Mouse (Mus musculus) neural tube, embryonic 14.5 days (tissue): Measurements from ENCODE around the gene Cyp2b10. TPM values are rescaled to one million over a fixed set of nuclear protein-coding genes. Genes with fewer than 3 reads are reported as not detected.

Source experiments
- ATAC-seq: fragments of 200-750 bp; cut with Nextera tagmentation; 2 replicates; pipeline ENCODE4 v1.8.0; 2017; ENCODE audit warnings: low read depth, mild to moderate bottlenecking, moderate TSS enrichment, moderate library complexity
- H3K27ac ChIP-seq: fragments of 300-500 bp; sonication (generic); 2 replicates; pipeline ENCODE4 v1.5.1; 2014; ENCODE audit warnings: low read depth, mild to moderate bottlenecking, control low read depth, low read length, moderate library complexity, mixed read lengths
- H3K27me3 ChIP-seq: fragments of 300-500 bp; sonication (generic); 2 replicates; pipeline ENCODE4 v1.6.1; 2014; ENCODE audit warnings: low read length; ENCODE audit not compliant: control insufficient read depth, insufficient read depth
- H3K36me3 ChIP-seq: fragments of 300-500 bp; sonication (generic); 2 replicates; pipeline ENCODE4 v1.6.1; 2014; ENCODE audit warnings: low read length, mixed read lengths; ENCODE audit not compliant: control insufficient read depth, insufficient read depth
- H3K4me1 ChIP-seq: fragments of 300-500 bp; sonication (generic); 2 replicates; pipeline ENCODE4 v1.6.1; 2014; ENCODE audit warnings: low read length; ENCODE audit not compliant: control insufficient read depth, insufficient read depth
- H3K4me2 ChIP-seq: fragments of 300-500 bp; sonication (generic); 2 replicates; pipeline ENCODE4 v1.6.1; 2014; ENCODE audit warnings: mild to moderate bottlenecking, low read depth, low read length, control low read depth
- H3K4me3 ChIP-seq: fragments of 300-500 bp; sonication (generic); 2 replicates; pipeline ENCODE4 v1.5.1; 2014; ENCODE audit warnings: low read depth, low read length, control low read depth, mixed read lengths
- H3K9ac ChIP-seq: fragments of 300-500 bp; sonication (generic); replicated peaks from 2 replicates; pipeline ENCODE4 v1.6.1; 2014; ENCODE audit warnings: low read depth, mild to moderate bottlenecking, control low read depth, low read length, mixed read lengths
- H3K9me3 ChIP-seq: fragments of 300-500 bp; sonication (generic); 2 replicates; pipeline ENCODE4 v1.6.1; 2016; ENCODE audit warnings: low read length; ENCODE audit not compliant: control insufficient read depth
- WGBS: fragments of 180-500 bp; shearing (Covaris S2); extraction: QIAGEN DNeasy Blood & Tissue Kit; methylation state at CpG from one replicate; pipeline ENCODE4 v1.1.7; 2014; 5-methylcytosine and 5-hydroxymethylcytosine counted together
- polyA plus RNA-seq: library from polyadenylated mRNA; unstranded; fragments of >200 nt; fragmentation: Nextera tagmentation; extraction: Ambion mirVana; gene quantifications from 2 replicates; pipeline ENCODE4 v1.2.1, GENCODE M21; 2014

Cyp2b10 gene
- polyA plus RNA-seq = not detected in 2 replicates

- H3K4me3 ChIP-seq = no peak within 1 kb of the TSS
- H3K36me3 ChIP-seq = no peaks in the 10 kb centered on the region
- H3K27me3 ChIP-seq = no peaks in the 10 kb centered on the region
- no peaks in the 10 kb centered on the region for H3K4me1 ChIP-seq
- H3K4me2 ChIP-seq = no peak within 1 kb of the TSS
- 81% methylated on average over 6 of the region's 6 CpGs for WGBS
- H3K9ac ChIP-seq = no peak within 1 kb of the TSS
- no peak for ATAC-seq
- no peak within 1 kb of the TSS for H3K27ac ChIP-seq
- H3K9me3 ChIP-seq = no peaks in the 10 kb centered on the region; the same call in 1 of the 2 replicates
Measured at GRCm38 (mm10) chr7:25897411-25897810, at the start of gene Cyp2b10. TSS of gene Cyp2b10 (plus strand) at chr7:25897620.

- WGBS = 11% methylated on average over 13 of the region's 13 CpGs
- H3K27ac ChIP-seq = no peak overlapping the region
- peak; percentile 90 for ATAC-seq
Measured at GRCm38 (mm10) chr7:25847722-25848443, 49.5 kb upstream of the Cyp2b10 start.

DNA sequence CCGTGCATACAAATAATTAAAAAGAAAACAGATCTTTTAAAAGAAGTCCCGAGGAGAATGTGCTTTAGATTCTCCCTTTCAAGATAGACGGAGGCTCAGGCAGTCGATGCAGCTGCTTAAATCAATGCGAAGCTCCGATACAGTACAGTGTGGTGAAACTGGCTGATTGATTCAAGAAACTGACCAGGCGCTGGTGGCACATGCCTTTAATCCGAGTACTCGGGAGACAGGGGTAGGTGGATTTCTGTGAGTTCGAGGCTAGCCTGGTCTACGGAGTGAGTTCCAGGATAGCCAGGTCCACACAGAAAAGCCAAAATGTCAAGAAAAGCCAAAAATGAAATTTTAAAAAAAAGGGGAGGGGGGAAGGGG is 49.0 kb upstream of the Cyp2b10 start:
- H3K4me2 ChIP-seq = peak overlapping the region; percentile 44
- H3K9ac ChIP-seq = peak overlapping the region; percentile 30; the same call in 1 of the 2 replicates
- ATAC-seq = peak; percentile 65; the same call in 1 of the 2 replicates
- no peaks in the 10 kb centered on the region for H3K36me3 ChIP-seq
- no peaks in the 10 kb centered on the region for H3K27me3 ChIP-seq
- H3K9me3 ChIP-seq = no peaks in the 10 kb centered on the region
- 27% methylated on average over 11 of the region's 11 CpGs for WGBS
- no peaks in the 10 kb centered on the region for H3K4me1 ChIP-seq
- peak overlapping the region; percentile 33 for H3K4me3 ChIP-seq
- no peak overlapping the region for H3K27ac ChIP-seq

More at GRCm38 (mm10) chr7:25847722-25848443, 49.5 kb upstream of the Cyp2b10 start:
- H3K36me3 ChIP-seq = no peaks in the 10 kb centered on the region
- peak overlapping the region; percentile 33 for H3K4me3 ChIP-seq
- peak overlapping the region; percentile 30; the same call in 1 of the 2 replicates for H3K9ac ChIP-seq
- peak overlapping the region; percentile 44 for H3K4me2 ChIP-seq
- no peaks in the 10 kb centered on the region for H3K27me3 ChIP-seq
- H3K9me3 ChIP-seq = no peaks in the 10 kb centered on the region
- no peaks in the 10 kb centered on the region for H3K4me1 ChIP-seq

DNA sequence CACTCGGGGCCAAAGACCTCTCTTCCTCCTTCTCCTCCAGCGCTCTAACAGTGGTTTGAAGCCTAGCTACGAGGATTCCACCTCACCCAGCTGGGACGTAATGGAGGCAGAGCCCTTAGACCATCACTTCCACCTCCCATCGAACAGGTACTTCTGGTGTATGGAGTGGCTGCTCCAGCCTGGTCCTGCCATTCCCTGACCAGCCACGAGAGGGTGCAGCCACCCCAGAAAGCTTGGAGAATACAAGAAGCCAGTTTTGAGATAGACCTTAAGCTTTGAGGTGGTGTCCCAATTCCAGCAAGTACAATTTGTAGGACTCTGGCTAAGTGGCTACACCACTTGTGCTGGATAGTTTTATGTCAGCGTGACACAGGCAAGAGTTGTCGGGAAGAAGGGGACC is 42.3 kb upstream of the Cyp2b10 start:
- Histone ChIP-seq H3K9me3 (no peaks in the 10 kb centered on the region), H3K4me3 (no peak overlapping the region), H3K27me3 (no peaks in the 10 kb centered on the region), H3K36me3 (no peaks in the 10 kb centered on the region), H3K4me1 (no peaks in the 10 kb centered on the region), H3K4me2 (no peak overlapping the region), H3K27ac (no peak overlapping the region), H3K9ac (no peak overlapping the region)
- ATAC-seq = no peak
- 41% methylated on average over 8 of the region's 8 CpGs for WGBS

- H3K4me3 ChIP-seq = no peak overlapping the region
- 14% methylated on average over 9 of the region's 9 CpGs for WGBS
- no peaks in the 10 kb centered on the region for H3K36me3 ChIP-seq
- H3K4me1 ChIP-seq = no peaks in the 10 kb centered on the region
- no peak for ATAC-seq
- H3K9ac ChIP-seq = no peak overlapping the region
- no peaks in the 10 kb centered on the region for H3K27me3 ChIP-seq
- H3K27ac ChIP-seq = no peak overlapping the region
- peak overlapping the region; percentile 24; the same call in 1 of the 2 replicates for H3K4me2 ChIP-seq
- no peaks in the 10 kb centered on the region for H3K9me3 ChIP-seq
Measured at GRCm38 (mm10) chr7:25859962-25860870, 37.2 kb upstream of the Cyp2b10 start.

GRCm38 (mm10) chr7:25862365-25862764 is 35.1 kb upstream of the Cyp2b10 start:
- 84% methylated on average over 2 of the region's 2 CpGs for WGBS
- Histone ChIP-seq H3K27me3 (no peaks in the 10 kb centered on the region), H3K4me3 (no peak overlapping the region), H3K27ac (no peak overlapping the region), H3K9ac (no peak overlapping the region), H3K4me1 (no peaks in the 10 kb centered on the region), H3K36me3 (no peaks in the 10 kb centered on the region), H3K4me2 (no peak overlapping the region), H3K9me3 (no peaks in the 10 kb centered on the region)
- no peak for ATAC-seq

DNA sequence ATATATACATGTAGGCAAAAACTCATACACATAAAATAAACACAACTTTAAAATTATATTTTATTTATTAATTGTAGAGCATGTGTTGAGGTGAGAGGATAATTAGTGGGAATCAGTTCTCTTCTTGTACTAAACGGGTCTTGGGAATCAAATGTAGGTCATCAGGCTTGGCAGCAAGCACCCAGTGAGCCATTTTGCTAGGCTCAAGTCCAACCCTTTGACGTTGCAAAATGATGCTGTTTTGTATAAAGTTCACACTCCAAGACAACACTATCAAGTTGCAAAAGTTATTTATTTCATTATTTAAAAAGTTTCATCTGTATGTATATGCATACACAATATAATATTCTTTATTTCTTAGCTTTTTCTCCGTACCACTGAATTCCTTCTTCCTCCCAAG is 33.7 kb upstream of the Cyp2b10 start:
- no peak overlapping the region for H3K9ac ChIP-seq
- no peaks in the 10 kb centered on the region for H3K36me3 ChIP-seq
- no peaks in the 10 kb centered on the region for H3K27me3 ChIP-seq
- no peak overlapping the region for H3K4me3 ChIP-seq
- 89% methylated on average over 3 of the region's 3 CpGs for WGBS
- no peaks in the 10 kb centered on the region for H3K4me1 ChIP-seq
- H3K27ac ChIP-seq = no peak overlapping the region
- no peaks in the 10 kb centered on the region for H3K9me3 ChIP-seq
- ATAC-seq = no peak
- H3K4me2 ChIP-seq = no peak overlapping the region

DNA sequence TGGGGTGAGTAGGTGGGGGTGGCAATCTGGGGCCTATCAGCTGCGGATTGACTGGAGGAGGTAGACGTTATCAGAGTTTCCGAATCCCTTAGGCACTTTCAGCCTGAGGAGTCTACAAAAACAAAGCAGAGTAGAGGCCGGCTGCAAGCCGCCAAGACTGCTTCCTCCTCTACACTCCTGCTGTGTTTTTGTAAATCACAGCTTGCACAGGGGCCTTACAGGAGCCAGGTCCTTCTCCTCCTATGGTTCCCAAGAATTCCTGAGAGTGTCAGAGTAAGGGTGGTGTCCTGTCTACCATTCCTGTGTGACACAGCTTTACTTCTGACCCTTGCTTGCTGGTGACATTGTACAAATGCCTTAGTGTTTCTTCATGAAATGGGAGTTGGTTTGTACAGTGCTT is 32.6 kb upstream of the Cyp2b10 start:
- 42% methylated on average over 5 of the region's 5 CpGs for WGBS
- Histone ChIP-seq H3K4me3 (no peak overlapping the region), H3K27me3 (no peaks in the 10 kb centered on the region), H3K4me2 (no peak overlapping the region), H3K9me3 (no peaks in the 10 kb centered on the region), H3K36me3 (no peaks in the 10 kb centered on the region), H3K4me1 (no peaks in the 10 kb centered on the region), H3K27ac (no peak overlapping the region), H3K9ac (no peak overlapping the region)
- no peak for ATAC-seq

- H3K4me1 ChIP-seq = no peaks in the 10 kb centered on the region
- no peaks in the 10 kb centered on the region for H3K27me3 ChIP-seq
- WGBS = 79% methylated on average over 2 of the region's 2 CpGs
- H3K9me3 ChIP-seq = no peaks in the 10 kb centered on the region
- H3K27ac ChIP-seq = no peak overlapping the region
- H3K9ac ChIP-seq = no peak overlapping the region
- ATAC-seq = no peak
- no peak overlapping the region for H3K4me2 ChIP-seq
- H3K36me3 ChIP-seq = no peaks in the 10 kb centered on the region
- no peak overlapping the region for H3K4me3 ChIP-seq
Measured at GRCm38 (mm10) chr7:25869789-25870188, 27.6 kb upstream of the Cyp2b10 start.
